Mouse (Mus musculus) heart, embryonic 13.5 days (tissue): ENCODE data around the gene Plaa. TPM values are rescaled to one million over a fixed set of nuclear protein-coding genes. Genes with fewer than 3 reads are reported as not detected.

Experiments
- ATAC-seq: fragments of 200-750 bp; cut with Nextera tagmentation; 2 replicates; pipeline ENCODE4 v1.8.0; 2017; ENCODE audit warnings: moderate TSS enrichment; ENCODE audit not compliant: insufficient number of reproducible peaks, low FRiP score, low TSS enrichment; ENCODE audit errors: extremely low read depth
- H3K27ac ChIP-seq: fragments of 300-500 bp; sonication (generic); replicated peaks from 2 replicates; pipeline ENCODE4 v1.5.1; 2015; ENCODE audit warnings: moderate library complexity, mild to moderate bottlenecking, inconsistent platforms
- H3K27me3 ChIP-seq: fragments of 300-500 bp; sonication (generic); replicated peaks from 2 replicates; pipeline ENCODE4 v1.6.1; 2015; ENCODE audit warnings: mild to moderate bottlenecking, inconsistent platforms
- H3K36me3 ChIP-seq: fragments of 300-500 bp; sonication (generic); 2 replicates; pipeline ENCODE4 v1.6.1; 2015; ENCODE audit warnings: mild to moderate bottlenecking, inconsistent platforms
- H3K4me1 ChIP-seq: fragments of 300-500 bp; sonication (generic); 2 replicates; pipeline ENCODE4 v1.6.1; 2015; ENCODE audit warnings: inconsistent platforms
- H3K4me2 ChIP-seq: fragments of 300-500 bp; sonication (generic); 2 replicates; pipeline ENCODE4 v1.6.1; 2015; ENCODE audit warnings: inconsistent platforms, mild to moderate bottlenecking, moderate library complexity
- H3K4me3 ChIP-seq: fragments of 300-500 bp; sonication (generic); 2 replicates; pipeline ENCODE4 v1.5.1; 2015; ENCODE audit warnings: moderate library complexity, mild to moderate bottlenecking, inconsistent platforms
- H3K9ac ChIP-seq: fragments of 300-500 bp; sonication (generic); 2 replicates; pipeline ENCODE4 v1.6.1; 2015; ENCODE audit warnings: inconsistent platforms, mild to moderate bottlenecking, moderate library complexity
- H3K9me3 ChIP-seq: fragments of 300-500 bp; sonication (generic); 2 replicates; pipeline ENCODE4 v1.6.1; 2016; ENCODE audit warnings: inconsistent platforms
- WGBS: fragments of 180-500 bp; shearing (Covaris S2); methylation state at CpG from one replicate; pipeline ENCODE4 v1.1.7; 2015; ENCODE audit warnings: mixed read lengths; 5-methylcytosine and 5-hydroxymethylcytosine counted together
- polyA plus RNA-seq: library from polyadenylated mRNA; unstranded; fragments of >200 nt; fragmentation: Nextera tagmentation; extraction: Ambion mirVana; gene quantifications from 2 replicates; pipeline ENCODE4 v1.2.1, GENCODE M21; 2015

The Plaa gene
- polyA plus RNA-seq, 1 experiment from 2014 or later: 47.4 TPM

DNA sequence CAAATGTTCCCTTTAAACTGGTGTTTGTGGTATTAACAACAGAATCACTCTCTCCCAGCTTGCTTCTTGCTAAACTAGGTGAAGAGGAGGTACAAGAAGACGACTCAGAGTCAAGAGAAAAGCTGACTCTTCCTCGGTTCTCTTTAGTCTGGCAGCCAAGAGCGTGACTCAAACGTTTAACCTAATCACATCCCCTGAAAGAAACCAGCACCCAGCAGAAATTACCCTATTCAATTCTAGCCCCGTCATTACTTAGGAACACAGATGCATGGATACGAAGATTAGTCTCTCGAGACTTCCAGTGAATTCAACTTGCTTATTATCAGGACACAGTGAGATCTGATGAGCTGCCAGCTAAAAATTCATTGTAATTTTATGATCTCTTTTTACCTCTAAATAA is 58.7 kb downstream of the Plaa start:
- H3K9ac ChIP-seq: no peak overlapping the region

DNA sequence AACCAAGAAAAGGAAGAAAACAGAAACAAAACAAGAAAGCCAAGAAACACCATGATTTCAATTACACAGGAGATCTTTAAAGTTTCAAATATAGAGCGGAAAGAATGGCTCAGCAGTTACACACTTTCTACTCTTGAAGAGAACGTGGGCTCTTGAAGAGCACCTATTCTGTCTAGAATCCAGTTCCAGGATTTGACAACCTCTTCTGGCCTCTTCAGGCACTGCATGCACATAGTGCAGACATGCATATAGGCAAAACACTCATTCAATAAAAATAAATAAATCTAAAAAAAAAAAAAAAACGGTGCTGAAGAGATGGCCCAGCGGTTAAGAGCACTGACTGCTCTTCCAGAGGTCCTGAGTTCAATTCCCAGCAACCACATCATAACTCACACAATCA is 60.0 kb downstream of the Plaa start:
- Histone ChIP-seq H3K4me3 (no peak overlapping the region), H3K4me2 (no peak overlapping the region), H3K9me3 (no peaks in the 10 kb centered on the region), H3K27me3 (no peaks in the 10 kb centered on the region), H3K36me3 (peaks cover 65% of the 10 kb centered on the region), H3K9ac (no peak overlapping the region), H3K4me1 (no peaks in the 10 kb centered on the region), H3K27ac (no peak overlapping the region)
- no peak for ATAC-seq
- WGBS: 84% methylated on average over 4 of the region's 4 CpGs

More for the DNA sequence above, 58.7 kb downstream of the Plaa start:
- Histone ChIP-seq H3K27me3 (no peaks in the 10 kb centered on the region), H3K4me3 (no peak overlapping the region), H3K4me1 (no peaks in the 10 kb centered on the region), H3K36me3 (peaks cover 56% of the 10 kb centered on the region), H3K9me3 (no peaks in the 10 kb centered on the region), H3K27ac (no peak overlapping the region), H3K4me2 (no peak overlapping the region)
- 81% methylated on average over 7 of the region's 7 CpGs for WGBS
- ATAC-seq: no peak

DNA sequence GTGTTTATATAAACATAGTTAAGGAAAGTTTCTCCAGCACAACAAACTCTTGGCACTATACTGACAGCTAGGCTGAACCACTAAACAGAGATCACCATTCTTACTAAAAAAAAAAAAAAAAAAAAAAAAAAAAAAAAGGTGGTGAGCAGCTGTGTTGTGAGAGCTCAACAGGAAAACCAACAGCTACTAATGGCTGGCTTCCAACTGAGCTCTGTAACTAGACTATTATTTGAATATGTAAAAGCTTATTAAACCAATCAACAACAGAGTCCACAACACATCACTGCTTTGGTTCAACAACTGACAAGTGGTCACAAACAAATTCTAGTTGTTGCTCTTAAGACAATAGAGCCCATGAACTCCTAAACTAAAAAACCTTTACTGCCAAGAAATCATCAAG is 69.8 kb downstream of the Plaa start:
- no peak for ATAC-seq

DNA sequence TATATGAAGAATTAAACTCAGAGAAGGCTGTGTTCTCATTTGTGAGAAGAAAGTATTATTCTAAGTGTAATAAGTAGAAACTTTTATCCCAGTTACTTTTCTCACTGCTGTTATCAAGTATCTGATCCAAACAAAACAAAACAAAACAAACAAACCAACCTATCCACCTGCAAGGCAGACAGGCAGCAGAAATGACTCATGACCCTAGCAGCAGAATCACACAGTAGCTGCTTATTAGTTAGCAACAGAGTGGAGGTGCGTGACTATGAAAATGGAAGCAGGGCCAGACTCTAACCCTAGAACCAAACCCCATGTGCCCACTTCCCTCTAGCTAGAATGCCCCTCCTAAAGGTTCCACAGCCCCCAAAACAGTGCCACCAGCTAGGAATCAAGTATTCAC is 73.6 kb downstream of the Plaa start:
- Histone ChIP-seq H3K4me3 (no peak overlapping the region), H3K27ac (no peak overlapping the region), H3K27me3 (no peaks in the 10 kb centered on the region), H3K9ac (no peak overlapping the region), H3K4me2 (no peak overlapping the region), H3K9me3 (no peaks in the 10 kb centered on the region), H3K36me3 (0 out of 2 replicates have a peak, but pooled peaks cover 3% of the 10 kb centered on the region), H3K4me1 (no peaks in the 10 kb centered on the region)
- 92% methylated on average over 1 of the region's 1 CpGs for WGBS
- ATAC-seq: no peak

More for the DNA sequence above, 69.8 kb downstream of the Plaa start:
- Histone ChIP-seq H3K27me3 (no peaks in the 10 kb centered on the region), H3K9me3 (no peaks in the 10 kb centered on the region), H3K36me3 (peaks cover 21% of the 10 kb centered on the region), H3K4me2 (no peak overlapping the region), H3K9ac (no peak overlapping the region), H3K27ac (no peak overlapping the region), H3K4me3 (no peak overlapping the region), H3K4me1 (no peaks in the 10 kb centered on the region)

DNA sequence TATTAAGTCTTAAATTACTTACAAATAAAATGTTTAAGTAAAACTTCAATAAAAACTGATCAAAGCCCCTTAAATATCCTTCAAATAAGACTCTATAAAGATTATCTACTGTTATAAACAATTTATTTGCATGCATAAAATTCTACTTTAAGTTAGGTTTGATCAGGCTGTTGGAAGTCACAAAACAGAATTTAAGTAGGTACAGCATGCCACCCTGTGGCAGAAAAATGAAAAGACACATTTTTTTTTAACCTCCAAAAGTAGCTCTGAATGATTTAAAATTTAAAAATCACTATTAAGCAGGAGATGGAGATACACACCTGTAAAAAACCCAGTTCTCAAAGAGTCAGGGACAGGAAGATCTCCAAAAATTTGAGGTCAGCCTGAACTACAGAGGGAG is 79.7 kb downstream of the Plaa start:
- Histone ChIP-seq H3K9ac (no peak overlapping the region), H3K4me1 (no peaks in the 10 kb centered on the region), H3K27me3 (no peaks in the 10 kb centered on the region), H3K9me3 (no peaks in the 10 kb centered on the region), H3K4me3 (no peak overlapping the region), H3K4me2 (no peak overlapping the region), H3K27ac (no peak overlapping the region), H3K36me3 (0 out of 2 replicates have a peak, but pooled peaks cover 3% of the 10 kb centered on the region)
- no peak for ATAC-seq

DNA sequence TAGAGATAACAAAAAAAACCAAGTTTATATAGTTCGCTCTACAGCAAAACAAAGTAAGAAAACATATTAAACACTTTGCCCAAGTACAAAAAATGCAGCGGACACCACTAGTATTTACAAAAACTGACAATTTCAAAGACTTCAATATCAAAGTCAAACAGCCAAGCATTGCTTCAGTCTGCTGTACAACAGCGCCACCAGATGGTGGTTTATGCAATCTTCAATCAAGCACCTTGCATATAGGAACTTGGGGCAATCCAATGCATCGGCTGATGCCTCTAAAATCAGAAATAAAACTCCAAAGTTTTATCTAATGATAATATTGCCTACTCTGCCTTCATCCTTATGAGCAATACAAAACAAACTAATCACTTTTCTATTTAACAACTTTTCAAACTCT is 85.4 kb downstream of the Plaa start:
- H3K9ac ChIP-seq: no peak overlapping the region
- 63% methylated on average over 4 of the region's 4 CpGs for WGBS
- H3K27ac ChIP-seq: no peak overlapping the region
- H3K4me2 ChIP-seq: no peak overlapping the region
- H3K4me1 ChIP-seq: no peaks in the 10 kb centered on the region
- H3K27me3 ChIP-seq: no peaks in the 10 kb centered on the region
- ATAC-seq: no peak
- H3K36me3 ChIP-seq: peaks cover 12% of the 10 kb centered on the region
- no peaks in the 10 kb centered on the region for H3K9me3 ChIP-seq
- H3K4me3 ChIP-seq: no peak overlapping the region

Other genes with a start within 250 kb of the Plaa start
- gene Gm10306, start 46.7 kb downstream of the Plaa start, polyA plus RNA-seq: not detected in 2 replicates
- 10.1 and 11.1 TPM in 2 replicates for gene Caap1, start 46.4 kb downstream of the Plaa start, polyA plus RNA-seq
- 12.7 and 14.7 TPM in 2 replicates for gene Ift74, start 11.2 kb upstream of the Plaa start, polyA plus RNA-seq
- gene Lrrc19, start 46.9 kb upstream of the Plaa start, polyA plus RNA-seq: 0.17 and 0.28 TPM in 2 replicates
- gene Tek, start 136.0 kb upstream of the Plaa start, polyA plus RNA-seq: 44.6 and 49.0 TPM in 2 replicates